Mouse (Mus musculus) stomach, embryonic 16.5 days (tissue): ENCODE measurements around the gene Ncoa3. TPM values are rescaled to one million over a fixed set of nuclear protein-coding genes. Genes with fewer than 3 reads are reported as not detected.

Source experiments
- ATAC-seq: fragments of 200-750 bp; cut with Nextera tagmentation; 2 replicates; pipeline ENCODE4 v1.8.0; 2017; ENCODE audit warnings: moderate number of reproducible peaks, moderate TSS enrichment; ENCODE audit not compliant: insufficient read depth, low FRiP score
- H3K27ac ChIP-seq: fragments of 300-500 bp; sonication (generic); 2 replicates; pipeline ENCODE4 v1.5.1; 2014; ENCODE audit warnings: low read length
- H3K27me3 ChIP-seq: fragments of 300-500 bp; sonication (generic); 2 replicates; pipeline ENCODE4 v1.6.1; 2014; ENCODE audit warnings: low read length, control low read depth, mixed read lengths; ENCODE audit not compliant: control insufficient read depth, insufficient read depth
- H3K36me3 ChIP-seq: fragments of 300-500 bp; sonication (generic); 2 replicates; pipeline ENCODE4 v1.6.1; 2014; ENCODE audit warnings: low read length; ENCODE audit not compliant: control insufficient read depth, insufficient read depth
- H3K4me1 ChIP-seq: fragments of 300-500 bp; sonication (generic); 2 replicates; pipeline ENCODE4 v1.6.1; 2014; ENCODE audit warnings: low read length, control low read depth, mixed read lengths; ENCODE audit not compliant: control insufficient read depth, insufficient read depth
- H3K4me2 ChIP-seq: fragments of 300-500 bp; sonication (generic); 2 replicates; pipeline ENCODE4 v1.6.1; 2014; ENCODE audit warnings: low read depth, low read length, mixed read lengths
- H3K4me3 ChIP-seq: fragments of 300-500 bp; sonication (generic); replicated peaks from 2 replicates; pipeline ENCODE4 v1.5.1; 2014; ENCODE audit warnings: mild to moderate bottlenecking, low read length
- H3K9ac ChIP-seq: fragments of 300-500 bp; sonication (generic); 2 replicates; pipeline ENCODE4 v1.6.1; 2014; ENCODE audit warnings: low read length
- H3K9me3 ChIP-seq: fragments of 300-500 bp; sonication (generic); replicated peaks from 2 replicates; pipeline ENCODE4 v1.6.1; 2016; ENCODE audit warnings: low read length, control low read depth; ENCODE audit not compliant: control insufficient read depth
- WGBS: fragments of 180-500 bp; shearing (Covaris S2); extraction: QIAGEN DNeasy Blood & Tissue Kit; methylation state at CpG from one replicate; pipeline ENCODE4 v1.1.7; 2014; 5-methylcytosine and 5-hydroxymethylcytosine counted together
- polyA plus RNA-seq: library from polyadenylated mRNA; unstranded; fragments of >200 nt; fragmentation: Nextera tagmentation; extraction: Ambion mirVana; gene quantifications from 2 replicates; pipeline ENCODE4 v1.2.1, GENCODE M21; 2015

The Ncoa3 gene
- polyA plus RNA-seq, 1 experiment from 2014 or later = 15.7 TPM

DNA sequence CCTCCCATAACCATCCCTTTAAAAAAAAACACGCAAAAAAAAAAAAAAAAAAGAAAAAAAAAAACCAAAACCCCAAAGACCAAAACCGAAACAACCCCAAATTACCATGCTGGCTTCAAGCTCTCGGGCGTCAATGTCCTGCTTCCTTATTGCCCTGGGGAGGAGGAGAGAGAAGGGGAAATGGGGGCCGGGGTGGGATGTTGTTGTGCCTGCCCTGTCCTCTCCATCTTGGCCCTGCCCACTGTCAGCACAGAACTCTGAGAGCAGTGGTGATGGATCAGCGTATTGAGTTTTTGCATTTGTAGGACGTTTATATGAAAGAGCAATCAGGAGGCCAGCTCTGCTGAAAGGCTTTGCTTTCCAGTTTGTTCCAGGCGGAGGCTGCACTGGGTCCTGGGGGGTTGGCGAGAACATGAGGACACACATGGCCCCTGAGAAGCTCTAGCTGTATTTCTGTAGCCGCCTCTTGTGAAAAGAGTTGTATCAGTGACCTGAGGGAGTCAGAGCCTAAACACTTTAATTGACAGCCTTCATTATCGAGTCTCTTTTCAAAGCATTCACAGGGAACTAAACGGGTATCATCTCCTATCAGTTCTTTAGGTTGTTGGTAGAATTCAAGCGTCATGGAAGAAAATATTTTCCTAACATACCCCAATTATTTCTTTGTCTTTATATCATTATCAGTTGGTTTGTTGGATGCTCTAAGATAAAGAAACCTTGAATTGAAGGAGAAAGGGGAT, 38.0 kb downstream of the Ncoa3 start:
- WGBS = 2% methylated on average over 13 of the region's 13 CpGs
- peaks cover 33% of the 10 kb centered on the region for H3K4me1 ChIP-seq
- peak overlapping the region; percentile 60 for H3K4me2 ChIP-seq
- no peaks in the 10 kb centered on the region for H3K9me3 ChIP-seq
- H3K27ac ChIP-seq = peak overlapping the region; percentile 96
- H3K9ac ChIP-seq = peak overlapping the region; percentile 59
- peak overlapping the region; percentile 34 for H3K4me3 ChIP-seq
- no peaks in the 10 kb centered on the region for H3K27me3 ChIP-seq
- no peak for ATAC-seq
- H3K36me3 ChIP-seq = no peaks in the 10 kb centered on the region

DNA sequence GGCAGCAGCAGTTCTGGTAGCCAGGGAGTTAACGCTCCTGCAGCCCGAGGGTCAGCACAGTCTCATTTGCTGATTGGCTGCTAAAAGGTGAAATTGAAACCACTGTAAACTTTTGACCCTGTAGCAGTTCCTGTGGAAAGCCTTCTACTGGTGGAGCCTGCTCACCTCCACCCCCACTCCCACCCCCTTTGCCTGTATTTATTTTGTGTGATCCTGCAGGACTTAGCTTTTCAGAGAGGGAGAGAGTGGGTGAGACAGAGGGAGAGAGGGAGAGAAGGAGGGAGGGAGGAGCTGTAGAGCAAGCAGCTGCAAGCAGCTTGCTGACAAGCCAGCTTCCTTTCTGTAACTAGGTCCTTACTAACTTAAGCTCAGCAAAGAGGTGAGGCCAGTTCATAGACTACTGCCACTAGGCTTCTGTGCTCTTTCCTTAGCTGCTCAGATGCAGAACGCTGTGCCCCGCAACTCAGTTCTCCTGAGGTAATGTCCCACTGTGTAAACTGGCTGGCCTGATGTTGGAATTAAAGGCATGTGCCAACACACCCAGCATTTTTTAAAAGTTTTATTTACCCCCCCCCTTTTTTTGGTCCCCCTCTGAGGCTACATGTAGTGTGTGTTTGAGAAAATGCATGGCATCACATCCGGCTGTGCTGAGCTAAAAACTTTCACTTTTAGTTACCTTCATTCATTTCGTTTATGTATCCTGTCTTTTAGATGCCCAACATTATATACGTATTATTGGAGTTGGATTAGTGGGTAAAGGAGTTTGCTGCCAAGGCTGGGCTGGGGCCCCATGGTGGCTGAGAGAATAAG, 38.9 kb downstream of the Ncoa3 start:
- Histone ChIP-seq H3K9me3 (no peaks in the 10 kb centered on the region), H3K36me3 (no peaks in the 10 kb centered on the region), H3K27ac (peak overlapping the region; percentile 96), H3K27me3 (no peaks in the 10 kb centered on the region), H3K4me2 (peak overlapping the region; percentile 60), H3K9ac (peak overlapping the region; percentile 55), H3K4me1 (peaks cover 33% of the 10 kb centered on the region), H3K4me3 (peak overlapping the region; percentile 34)
- ATAC-seq = peak; percentile 95
- WGBS = 4% methylated on average over 7 of the region's 7 CpGs

GRCm38 (mm10) chr2:166032628-166033027, 40.2 kb downstream of the Ncoa3 start:
- Histone ChIP-seq H3K36me3 (no peaks in the 10 kb centered on the region), H3K4me2 (no peak overlapping the region), H3K9me3 (no peaks in the 10 kb centered on the region), H3K27me3 (no peaks in the 10 kb centered on the region), H3K27ac (no peak overlapping the region), H3K4me1 (peaks cover 32% of the 10 kb centered on the region), H3K9ac (no peak overlapping the region), H3K4me3 (no peak overlapping the region)
- WGBS = 86% methylated on average over 5 of the region's 5 CpGs
- no peak for ATAC-seq

DNA sequence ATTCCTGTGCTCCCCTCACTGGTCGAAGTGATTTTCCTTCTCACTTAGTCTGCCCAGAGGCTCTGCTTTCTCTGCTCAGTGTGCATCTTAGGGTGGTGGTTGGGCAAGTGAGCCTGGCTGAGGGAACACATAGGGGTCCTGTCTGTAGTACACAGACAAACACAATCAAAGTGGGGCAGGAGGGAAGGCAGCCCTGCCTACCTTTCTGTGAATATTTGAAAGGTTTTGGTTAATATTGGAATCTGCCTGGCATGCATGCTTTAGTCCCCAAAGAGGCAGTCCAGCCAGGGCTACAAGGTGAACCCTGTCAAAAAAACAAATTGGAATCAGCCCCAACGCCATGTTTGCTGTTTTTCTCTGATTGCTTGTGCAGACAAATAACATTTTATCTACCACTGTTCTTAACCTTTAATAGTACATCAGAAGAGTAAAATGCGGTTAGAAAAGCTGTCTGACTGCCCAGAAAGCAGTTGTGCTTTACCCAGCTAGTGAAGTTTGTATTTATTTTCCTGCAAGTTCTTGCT, 42.6 kb downstream of the Ncoa3 start:
- Histone ChIP-seq H3K9me3 (no peaks in the 10 kb centered on the region), H3K27me3 (no peaks in the 10 kb centered on the region), H3K27ac (peak overlapping the region; percentile 24), H3K9ac (peak overlapping the region; percentile 0; the same call in 1 of the 2 replicates), H3K36me3 (no peaks in the 10 kb centered on the region), H3K4me1 (peaks cover 22% of the 10 kb centered on the region), H3K4me3 (no peak overlapping the region), H3K4me2 (no peak overlapping the region)
- no peak for ATAC-seq
- 36% methylated on average over 3 of the region's 3 CpGs for WGBS

DNA sequence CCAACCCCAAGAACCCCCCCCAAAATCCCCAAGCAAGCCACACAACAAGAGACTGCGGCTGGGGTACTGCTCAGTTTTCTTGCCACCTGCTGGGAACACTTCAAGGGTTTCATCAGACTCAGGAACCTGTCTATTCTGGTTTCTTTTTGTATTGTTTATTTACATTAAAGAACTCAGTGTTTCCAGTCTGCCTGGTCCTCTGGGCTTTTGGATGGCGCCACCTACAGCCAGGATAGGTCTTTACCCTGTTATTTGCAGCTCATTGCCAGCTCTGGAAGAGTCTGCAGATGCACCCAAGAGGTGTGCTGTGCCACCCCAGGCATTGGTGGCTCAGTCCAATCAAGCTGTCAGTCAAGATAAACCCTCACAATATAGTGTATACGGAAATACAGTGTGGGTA, 43.3 kb downstream of the Ncoa3 start:
- no peak overlapping the region for H3K9ac ChIP-seq
- H3K27me3 ChIP-seq = no peaks in the 10 kb centered on the region
- H3K36me3 ChIP-seq = no peaks in the 10 kb centered on the region
- H3K27ac ChIP-seq = no peak overlapping the region
- H3K4me3 ChIP-seq = no peak overlapping the region
- H3K4me2 ChIP-seq = no peak overlapping the region
- ATAC-seq = no peak
- H3K4me1 ChIP-seq = peaks cover 16% of the 10 kb centered on the region
- WGBS = 44% methylated on average over 3 of the region's 3 CpGs
- no peaks in the 10 kb centered on the region for H3K9me3 ChIP-seq

- no peak overlapping the region for H3K4me2 ChIP-seq
- no peaks in the 10 kb centered on the region for H3K9me3 ChIP-seq
- H3K9ac ChIP-seq = no peak overlapping the region
- 82% methylated on average over 4 of the region's 4 CpGs for WGBS
- no peak overlapping the region for H3K27ac ChIP-seq
- no peaks in the 10 kb centered on the region for H3K36me3 ChIP-seq
- H3K4me3 ChIP-seq = no peak overlapping the region
- no peaks in the 10 kb centered on the region for H3K27me3 ChIP-seq
- ATAC-seq = no peak
- H3K4me1 ChIP-seq = peaks cover 20% of the 10 kb centered on the region
These were observed 47.2 kb downstream of the Ncoa3 start for GRCm38 (mm10) chr2:166039681-166040080.

GRCm38 (mm10) chr2:166042542-166042941, 50.1 kb downstream of the Ncoa3 start:
- Histone ChIP-seq H3K27me3 (no peaks in the 10 kb centered on the region), H3K4me3 (no peak overlapping the region), H3K9ac (no peak overlapping the region), H3K36me3 (no peaks in the 10 kb centered on the region), H3K4me1 (peaks cover 28% of the 10 kb centered on the region), H3K9me3 (no peaks in the 10 kb centered on the region), H3K4me2 (no peak overlapping the region), H3K27ac (no peak overlapping the region)
- ATAC-seq = no peak
- 52% methylated on average over 1 of the region's 1 CpGs for WGBS

GRCm38 (mm10) chr2:166045006-166045405, 52.6 kb downstream of the Ncoa3 start:
- ATAC-seq = no peak; the same call in 1 of the 2 replicates
- H3K4me3 ChIP-seq = no peak overlapping the region
- H3K4me1 ChIP-seq = peaks cover 28% of the 10 kb centered on the region
- H3K27me3 ChIP-seq = no peaks in the 10 kb centered on the region
- H3K9me3 ChIP-seq = no peaks in the 10 kb centered on the region
- no peak overlapping the region for H3K4me2 ChIP-seq
- H3K36me3 ChIP-seq = no peaks in the 10 kb centered on the region
- 32% methylated on average over 2 of the region's 2 CpGs for WGBS
- peak overlapping the region; percentile 48 for H3K27ac ChIP-seq
- H3K9ac ChIP-seq = no peak overlapping the region
